Mouse (Mus musculus) cerebellum, adult 11 months (tissue): Measurements from ENCODE around the gene Tmcc1.

ENCODE experiments used
- DNase-seq: peaks from one replicate; pipeline ENCODE4 v3.0.0; 2022

Tmcc1 gene

GRCm38 (mm10) chr6:115968700-115969099 is 224.6 kb downstream of the Tmcc1 start:
- DNase-seq = peak; percentile 44
